Mouse (Mus musculus) CD4-positive, CD25-positive, alpha-beta regulatory T cell, adult 4 months (primary cell): ENCODE measurements around the gene Sox11. TPM values are rescaled to one million over a fixed set of nuclear protein-coding genes. Genes with fewer than 3 reads are reported as not detected.

ENCODE experiments used
- ATAC-seq: one replicate; pipeline ENCODE4 v1.8.0; 2017
- polyA plus RNA-seq, 2 experiments: library from polyadenylated mRNA; unstranded; fragments of 100-300 nt; shearing (Covaris generic); gene quantifications; one replicate each; pipeline ENCODE4 v1.2.1; 2017

Gene Sox11
- polyA plus RNA-seq, 2 experiments from 2014 or later, result 0.11 TPM; not detected in 1

DNA sequence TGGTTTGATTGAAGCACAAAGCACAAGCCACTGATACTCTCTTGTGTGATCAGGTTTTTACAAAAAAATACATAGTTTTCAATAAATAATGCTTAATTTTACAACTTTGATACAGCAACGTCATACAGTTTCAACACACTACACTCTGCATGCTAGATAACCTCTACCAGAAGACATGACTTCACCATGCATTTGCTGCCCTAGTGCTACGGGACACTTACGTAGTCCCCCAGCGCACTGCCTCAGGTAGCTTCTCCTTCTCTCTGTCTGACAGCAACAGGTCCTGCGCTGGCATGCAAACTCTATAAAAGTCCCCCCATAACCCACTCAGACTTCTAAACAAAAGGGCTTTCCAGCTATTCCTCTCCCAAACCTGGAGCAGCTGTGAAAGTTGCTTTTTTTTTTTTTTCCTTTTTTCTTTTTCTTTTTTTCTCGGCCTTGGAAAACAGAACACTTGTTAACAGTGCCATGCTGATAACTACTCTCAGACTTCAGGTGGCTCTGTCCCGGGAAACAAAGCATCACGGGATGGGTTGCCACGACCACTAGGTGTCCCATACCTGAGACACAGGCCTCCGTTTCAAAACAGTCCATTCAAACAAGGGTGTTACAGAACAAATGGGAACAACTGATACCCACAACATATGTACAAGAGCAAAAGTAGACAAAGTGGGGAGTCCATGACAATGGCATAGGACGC lies 6.9 kb downstream of the Sox11 start:
- ATAC-seq, result no peak

DNA sequence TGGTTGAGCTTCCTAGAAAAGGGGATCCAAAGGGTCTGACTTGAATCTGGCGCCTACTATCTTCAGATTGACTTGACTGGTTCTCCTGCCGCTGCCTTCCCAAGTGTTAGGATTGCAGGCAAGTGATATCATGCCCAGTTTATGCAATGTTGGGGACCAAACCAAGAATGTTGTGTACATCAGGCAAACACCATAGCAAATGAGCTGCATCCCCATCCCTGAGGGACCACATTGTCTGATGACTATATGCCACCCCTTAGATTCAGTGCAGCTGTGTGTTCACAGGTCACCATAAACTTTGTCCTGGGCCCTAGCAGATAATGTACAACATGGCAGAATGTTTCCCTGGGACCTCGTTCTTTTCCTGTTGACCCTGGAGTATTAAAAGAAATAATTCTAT lies 8.8 kb downstream of the Sox11 start:
- no peak for ATAC-seq

DNA sequence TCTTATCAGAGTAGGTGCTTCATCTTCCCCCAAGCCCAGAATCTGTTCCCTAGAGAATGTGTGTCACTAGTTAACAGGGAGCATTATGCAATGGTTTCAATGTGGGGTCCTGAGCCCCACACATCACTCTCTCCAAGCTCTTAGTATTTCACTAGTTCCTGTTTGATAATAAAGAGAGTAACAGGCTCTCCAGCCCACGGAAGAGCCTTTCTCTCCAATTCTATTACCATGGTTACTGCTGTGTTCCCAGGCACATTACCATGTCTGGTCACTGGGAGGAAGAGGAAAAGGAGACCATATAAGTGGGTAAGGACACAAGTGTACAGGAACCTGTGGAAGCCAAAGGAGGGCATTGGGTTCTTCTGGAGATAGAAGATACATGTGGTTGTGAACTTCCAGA lies 19.0 kb downstream of the Sox11 start:
- ATAC-seq, result no peak

DNA sequence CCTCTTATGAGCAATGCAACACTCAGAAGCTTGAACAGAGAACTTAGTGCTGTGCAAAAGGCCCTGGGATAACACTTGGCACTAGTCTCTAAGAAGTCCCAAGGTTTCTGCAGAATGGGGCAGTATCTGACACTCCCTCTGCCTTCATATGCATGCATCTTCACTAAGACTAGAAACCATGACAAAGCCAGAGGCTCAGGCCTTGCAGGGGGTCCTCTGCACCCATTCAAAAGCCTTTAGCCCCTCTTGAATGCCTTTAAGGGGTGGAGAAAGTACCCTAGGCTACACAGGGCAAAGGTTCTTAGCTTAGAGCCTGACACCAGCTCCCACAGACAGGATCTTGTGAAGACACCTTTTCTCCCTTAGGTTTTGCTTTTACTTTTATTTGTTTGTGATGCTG lies 21.7 kb downstream of the Sox11 start:
- ATAC-seq, result no peak

DNA sequence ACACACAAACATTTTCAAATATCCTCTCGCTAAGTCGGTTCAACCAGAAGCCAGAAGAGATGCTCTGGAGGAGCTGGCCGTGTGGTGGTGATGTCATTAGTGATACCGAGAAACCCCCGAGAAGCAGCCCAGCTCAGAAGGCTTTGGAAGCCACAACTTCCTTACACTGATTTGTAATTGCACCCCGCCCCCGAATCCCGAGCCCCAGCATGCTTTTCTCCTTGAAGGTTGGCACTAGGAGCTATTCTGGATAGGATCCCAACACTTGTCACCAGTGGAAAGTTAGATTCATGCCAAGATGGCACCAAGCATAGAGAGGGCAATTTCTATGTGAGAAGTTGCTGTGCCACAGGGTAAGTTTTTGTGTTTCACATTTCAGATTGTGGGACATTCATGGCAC lies 29.4 kb downstream of the Sox11 start:
- no peak for ATAC-seq

DNA sequence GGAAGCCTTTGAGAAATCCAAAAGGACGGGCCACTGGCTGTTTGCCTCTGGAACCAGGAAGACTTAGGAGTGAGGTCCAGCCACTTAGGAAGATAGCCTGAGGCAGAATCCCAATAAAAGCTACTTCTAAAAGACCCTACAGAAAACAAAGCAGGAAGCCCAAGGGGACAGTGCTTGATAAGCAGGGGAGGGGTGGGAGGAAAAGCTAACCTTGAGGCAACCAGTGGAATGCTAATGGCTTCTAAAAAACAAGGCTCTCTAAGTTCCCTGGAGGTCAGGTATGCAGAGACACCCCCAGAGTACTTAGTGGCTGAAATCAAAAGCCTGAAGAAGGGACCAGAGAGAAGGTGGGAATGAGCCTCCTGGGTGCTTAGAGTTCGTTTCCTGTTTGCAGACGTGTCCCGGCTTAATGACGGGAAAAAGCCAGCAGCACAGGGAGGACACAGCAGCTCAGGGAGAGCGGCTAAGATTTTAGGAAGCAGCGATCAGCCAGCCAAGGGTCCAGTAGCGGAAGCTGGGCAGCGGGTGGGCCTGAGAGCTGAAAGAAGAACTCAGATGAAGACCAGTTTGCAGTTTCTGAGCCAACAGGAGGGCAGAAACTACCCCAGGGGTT lies 30.4 kb downstream of the Sox11 start:
- ATAC-seq, result no peak

DNA sequence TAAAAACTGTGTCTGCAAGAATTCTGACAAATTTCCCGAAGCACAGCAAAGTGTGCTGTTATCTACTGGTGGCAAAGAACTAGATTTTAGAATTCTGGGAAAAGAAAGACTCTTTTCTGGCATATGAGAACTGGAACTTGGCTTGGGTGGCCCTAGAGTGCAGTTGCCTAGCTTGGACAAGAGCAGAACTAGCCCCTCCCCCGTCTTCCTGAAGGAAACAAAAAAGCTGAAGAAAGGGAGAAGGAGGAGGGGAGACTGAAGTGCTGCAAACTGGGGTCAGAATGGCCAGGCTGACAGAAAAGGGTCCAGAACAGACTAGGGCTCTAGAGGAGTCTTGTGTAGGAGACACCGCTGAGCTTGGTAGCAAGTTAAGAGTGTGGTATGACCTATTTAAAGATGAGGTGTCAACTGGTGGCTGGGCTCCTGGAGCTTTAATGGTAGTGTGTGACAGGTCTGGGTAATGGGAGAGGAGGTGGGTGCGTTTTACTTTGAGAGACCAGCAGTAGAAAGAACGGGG lies 31.0 kb downstream of the Sox11 start:
- ATAC-seq, result no peak

DNA sequence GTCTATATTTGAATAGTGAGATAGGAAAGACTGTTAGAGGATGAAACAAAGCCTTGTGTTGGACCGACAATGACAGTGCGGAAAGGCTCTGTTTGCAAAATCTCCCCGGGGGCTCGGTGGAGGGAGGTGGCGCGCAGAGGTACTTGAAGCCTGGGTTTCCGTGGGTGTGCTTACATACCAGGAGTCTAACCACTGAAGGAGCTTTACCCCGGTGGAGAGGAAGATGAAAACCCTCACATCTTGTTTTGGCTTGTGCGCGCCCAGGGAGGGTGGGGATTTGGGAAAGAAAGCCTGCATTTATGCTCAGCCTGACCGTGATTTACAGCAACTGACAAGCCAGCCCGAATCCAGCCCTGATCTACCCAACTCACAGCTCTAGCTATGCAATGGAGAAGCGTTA lies 31.7 kb downstream of the Sox11 start:
- ATAC-seq, result no peak

DNA sequence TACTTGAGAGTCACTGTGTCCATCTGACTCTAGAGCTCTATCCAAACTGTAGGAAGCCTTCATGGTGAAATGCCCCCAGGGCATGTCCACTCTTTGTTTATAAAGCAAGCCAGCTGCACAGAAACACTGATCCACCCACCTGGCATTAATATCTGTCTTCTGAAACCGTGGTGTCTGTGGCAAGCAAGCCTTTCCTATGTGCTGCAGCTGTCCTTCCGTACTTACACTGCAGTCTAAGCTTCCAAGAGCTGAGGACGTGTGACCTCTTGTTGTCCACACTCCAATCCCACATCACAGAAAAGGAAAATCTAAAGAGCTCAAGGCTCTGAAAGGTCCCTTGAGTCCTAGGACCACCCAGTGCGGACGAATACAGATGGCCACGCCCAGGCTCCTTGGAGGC lies 32.4 kb downstream of the Sox11 start:
- ATAC-seq, result no peak

DNA sequence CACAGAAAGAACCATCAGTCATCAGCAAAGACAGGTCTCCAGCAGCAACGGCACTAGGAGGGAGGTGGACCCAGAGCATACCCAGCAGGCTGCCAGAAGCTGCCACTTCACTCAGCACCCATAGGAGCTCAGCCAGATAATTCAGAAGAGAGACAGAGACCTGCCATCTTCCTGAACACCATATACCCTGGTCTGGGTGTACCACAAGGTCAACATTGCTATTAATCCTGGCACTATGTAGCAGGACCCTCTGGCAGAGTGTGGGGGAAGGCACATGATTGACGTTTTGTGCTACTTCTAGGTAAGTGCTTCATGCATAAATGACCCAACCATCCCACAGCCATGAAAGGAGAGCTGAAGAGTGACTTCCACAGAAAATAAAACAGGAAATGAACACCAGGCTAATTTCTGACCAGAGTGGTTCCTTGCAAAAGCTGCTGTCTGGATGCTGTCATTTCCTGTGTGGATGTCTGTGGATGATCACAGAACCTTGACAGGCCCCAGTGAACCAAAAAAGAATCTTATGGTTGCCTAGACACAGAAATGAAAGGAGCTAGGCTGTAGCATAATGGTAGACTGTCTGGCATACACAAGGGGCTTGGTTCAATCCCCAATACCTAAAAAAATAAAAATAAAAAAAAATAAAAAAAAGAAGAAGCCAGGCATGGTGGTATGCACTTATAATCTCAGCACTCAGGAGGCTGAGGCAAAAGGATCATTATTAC lies 37.5 kb downstream of the Sox11 start:
- no peak for ATAC-seq

DNA sequence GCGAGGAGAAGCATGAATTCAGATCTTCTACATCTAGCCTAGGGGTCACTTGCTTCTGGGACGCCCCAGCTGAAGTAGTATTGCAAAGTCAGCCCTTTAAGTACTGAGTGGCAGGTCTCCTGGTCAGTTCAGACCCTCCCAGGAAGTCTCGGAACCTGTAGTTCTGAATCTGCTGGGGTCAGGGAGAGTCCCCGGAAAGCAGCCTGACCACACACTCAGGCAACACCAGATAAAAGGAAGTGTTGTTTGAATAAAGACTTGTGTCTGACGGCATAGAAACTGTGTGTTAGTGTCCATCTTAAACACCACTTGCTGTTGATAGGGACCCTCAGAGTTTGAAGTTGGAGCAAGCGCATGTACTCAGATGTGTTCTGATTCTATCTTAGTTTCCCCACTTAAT lies 39.2 kb downstream of the Sox11 start:
- ATAC-seq, result no peak

DNA sequence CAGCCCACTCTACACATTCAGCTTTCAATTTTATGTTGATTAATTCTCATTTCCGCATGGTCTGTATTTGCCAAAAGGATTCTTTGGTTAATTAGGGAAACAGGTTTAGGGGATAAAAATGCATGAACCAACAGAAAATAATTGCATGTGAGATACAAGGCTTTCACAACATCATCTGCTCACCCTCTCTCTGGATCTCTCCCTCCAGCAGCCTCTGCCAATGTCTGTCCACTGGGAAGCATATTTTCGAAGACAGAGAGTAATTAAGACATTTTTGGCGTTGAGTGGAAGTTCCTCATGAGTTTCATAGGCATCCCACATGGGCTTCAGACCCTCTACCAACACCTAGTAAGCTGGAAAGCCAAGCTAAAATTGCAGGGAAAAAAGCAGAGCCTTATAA lies 43.7 kb downstream of the Sox11 start:
- no peak for ATAC-seq

DNA sequence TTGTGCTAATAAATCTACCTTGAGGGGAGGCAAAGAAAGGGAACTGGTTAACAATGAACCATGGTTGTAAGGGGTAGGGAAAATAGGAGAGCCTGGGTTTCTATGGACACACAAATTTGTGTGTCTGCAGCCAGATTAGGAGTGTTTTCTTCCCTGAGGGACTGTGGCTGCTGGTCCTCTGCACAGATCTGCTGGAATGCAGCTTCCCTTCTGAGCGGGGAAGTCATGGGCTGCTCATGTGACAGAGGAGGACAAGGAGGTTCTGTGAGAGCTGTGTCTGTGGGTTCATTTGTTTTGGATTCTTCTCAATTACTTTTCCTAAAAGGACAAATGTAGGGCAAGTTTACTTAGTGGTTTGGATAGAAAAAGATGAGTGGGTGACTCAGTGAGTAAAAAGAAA lies 48.2 kb downstream of the Sox11 start:
- no peak for ATAC-seq

DNA sequence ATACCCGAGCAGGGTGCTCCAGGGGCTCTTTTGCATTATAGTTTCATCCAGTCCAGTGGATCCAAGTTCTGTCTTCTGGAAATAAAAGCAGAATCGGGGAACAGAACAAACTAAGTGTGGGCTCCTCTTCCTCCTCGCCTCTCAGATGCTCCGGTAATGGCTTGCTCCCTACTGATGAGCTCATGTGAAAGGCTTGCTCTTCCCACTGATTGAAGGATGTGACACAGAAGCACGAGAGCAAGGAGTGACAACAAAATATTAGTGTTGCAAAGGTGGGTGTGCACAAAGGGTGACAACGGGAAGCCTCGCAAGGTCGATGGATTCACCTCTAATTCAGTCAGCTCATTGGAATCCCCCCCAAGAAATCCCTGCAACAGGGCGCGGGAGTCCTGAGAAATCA lies 48.6 kb downstream of the Sox11 start:
- no peak for ATAC-seq

DNA sequence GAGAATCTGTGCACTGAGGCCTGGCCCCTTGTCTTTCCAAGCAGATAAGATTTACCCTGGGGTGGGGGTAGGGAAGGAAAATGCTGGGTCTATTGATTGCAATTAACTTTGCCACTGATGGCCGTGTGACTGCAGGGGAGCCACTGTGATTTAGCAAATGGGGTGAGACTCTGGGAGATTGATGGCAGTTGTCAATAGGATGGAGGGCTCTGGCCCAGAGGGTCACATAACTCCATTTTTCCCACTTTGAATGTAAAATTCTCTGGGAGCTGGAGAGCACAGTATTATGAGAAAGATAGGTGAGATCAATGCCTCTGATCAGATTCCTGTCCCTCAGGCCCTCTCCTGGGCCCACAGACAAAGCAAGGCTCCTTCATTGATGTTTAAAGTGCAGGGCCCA lies 49.2 kb downstream of the Sox11 start:
- no peak for ATAC-seq
